Mouse (Mus musculus): ENCODE measurements around the gene Gtpbp8.

Gene Gtpbp8

GRCm38 (mm10) chr16:44725286-44726223 lies 20.6 kb downstream of the Gtpbp8 start:
- DNase-seq (ENCODE audit: low spot score in 2 of 2), result peak; percentile 54 to 67

GRCm38 (mm10) chr16:44724847-44725246 lies 21.3 kb downstream of the Gtpbp8 start:
- DNase-seq (ENCODE audit: low spot score in 2 of 2), result peak; percentile 29 to 46

DNA sequence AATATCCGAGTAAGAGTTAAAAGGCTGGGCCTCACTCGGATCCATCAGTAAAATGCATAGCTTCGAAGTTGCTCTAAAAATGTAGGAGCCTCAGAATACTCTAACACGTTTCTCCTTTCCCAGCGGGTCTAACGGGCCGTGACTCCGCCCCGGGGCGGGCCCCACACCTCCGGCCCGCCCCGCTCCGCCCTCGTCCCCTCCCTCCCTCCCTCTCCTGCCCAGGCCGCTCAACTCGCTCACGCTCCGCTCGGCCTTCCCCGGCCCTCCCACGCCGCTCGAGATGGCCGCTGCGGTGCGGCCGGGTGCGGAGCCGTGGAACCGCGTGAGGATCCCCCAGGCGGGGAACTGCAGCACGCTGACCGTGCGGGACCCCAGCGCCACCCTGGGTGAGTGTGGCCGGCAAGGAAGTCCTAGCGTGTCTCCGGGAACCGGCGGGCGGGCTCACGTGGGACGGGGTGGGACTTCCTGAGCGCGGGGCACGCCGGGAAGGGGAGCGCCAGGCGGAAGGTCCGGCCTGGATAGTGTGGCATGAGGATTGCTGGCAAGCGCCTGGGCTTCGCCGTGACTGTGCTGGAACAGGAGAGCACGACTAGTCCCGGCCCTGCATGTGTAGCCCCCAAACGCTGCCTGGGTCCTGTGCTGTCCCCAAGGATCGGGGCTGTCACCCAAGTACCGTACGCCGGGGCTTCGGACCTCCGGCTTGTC lies 21.9 kb downstream of the Gtpbp8 start, which contains the start of gene Nepro:
TSS of gene Nepro (plus strand) at position 219 of the 705 bp plus-strand sequence.
- peak; percentile 88 to 93 for DNase-seq (ENCODE audit: low spot score in 2 of 2)

DNA sequence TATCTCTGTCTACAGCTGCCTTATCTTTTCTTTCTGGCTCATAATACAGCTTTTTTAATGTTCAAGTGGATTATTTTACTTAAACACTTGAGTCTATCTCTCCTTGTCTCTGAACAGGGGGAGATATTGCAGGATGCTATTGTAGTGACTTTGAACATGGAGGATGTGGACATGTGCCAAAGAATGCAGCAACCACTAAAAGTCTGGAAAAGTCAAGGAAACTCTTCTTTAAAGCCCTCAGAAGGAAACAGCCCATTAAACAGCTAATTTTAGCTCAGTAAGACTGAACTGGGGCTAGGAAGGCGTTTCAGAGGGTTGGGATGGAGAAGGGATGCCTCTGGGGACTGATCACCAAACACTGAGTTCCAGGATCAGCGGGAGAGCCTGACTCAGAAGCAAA lies 23.5 kb downstream of the Gtpbp8 start:
- DNase-seq (ENCODE audit: low spot score in 2 of 2), result no peak

- no peak for DNase-seq (ENCODE audit: low spot score in 2 of 2)
Measured at GRCm38 (mm10) chr16:44720518-44720917, 25.6 kb downstream of the Gtpbp8 start.

DNA sequence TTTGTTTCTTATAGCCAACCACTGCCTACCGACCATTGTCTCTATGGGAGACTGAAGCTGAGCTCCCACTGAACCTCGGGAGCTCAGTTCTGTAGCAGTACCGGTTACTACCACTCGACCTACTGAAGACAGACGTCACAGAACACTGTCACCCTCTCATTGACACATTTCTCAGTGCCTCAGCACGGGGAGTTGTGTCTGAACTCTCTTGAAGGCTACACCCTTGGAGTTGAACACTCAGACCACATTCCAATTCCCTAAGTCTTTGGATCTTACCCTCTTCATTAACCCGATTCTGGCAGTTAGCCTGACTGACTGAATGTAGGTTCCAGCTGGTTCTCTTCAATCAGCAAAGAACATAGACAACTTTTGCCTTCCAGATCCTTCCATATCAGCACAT lies 26.8 kb downstream of the Gtpbp8 start:
- no peak for DNase-seq (ENCODE audit: low spot score in 2 of 2)

GRCm38 (mm10) chr16:44717838-44718237 lies 28.3 kb downstream of the Gtpbp8 start:
- DNase-seq (ENCODE audit: low spot score in 2 of 2), result no peak

- DNase-seq (ENCODE audit: low spot score in 2 of 2), result no peak
Measured at GRCm38 (mm10) chr16:44717141-44717634, 29.0 kb downstream of the Gtpbp8 start.

DNA sequence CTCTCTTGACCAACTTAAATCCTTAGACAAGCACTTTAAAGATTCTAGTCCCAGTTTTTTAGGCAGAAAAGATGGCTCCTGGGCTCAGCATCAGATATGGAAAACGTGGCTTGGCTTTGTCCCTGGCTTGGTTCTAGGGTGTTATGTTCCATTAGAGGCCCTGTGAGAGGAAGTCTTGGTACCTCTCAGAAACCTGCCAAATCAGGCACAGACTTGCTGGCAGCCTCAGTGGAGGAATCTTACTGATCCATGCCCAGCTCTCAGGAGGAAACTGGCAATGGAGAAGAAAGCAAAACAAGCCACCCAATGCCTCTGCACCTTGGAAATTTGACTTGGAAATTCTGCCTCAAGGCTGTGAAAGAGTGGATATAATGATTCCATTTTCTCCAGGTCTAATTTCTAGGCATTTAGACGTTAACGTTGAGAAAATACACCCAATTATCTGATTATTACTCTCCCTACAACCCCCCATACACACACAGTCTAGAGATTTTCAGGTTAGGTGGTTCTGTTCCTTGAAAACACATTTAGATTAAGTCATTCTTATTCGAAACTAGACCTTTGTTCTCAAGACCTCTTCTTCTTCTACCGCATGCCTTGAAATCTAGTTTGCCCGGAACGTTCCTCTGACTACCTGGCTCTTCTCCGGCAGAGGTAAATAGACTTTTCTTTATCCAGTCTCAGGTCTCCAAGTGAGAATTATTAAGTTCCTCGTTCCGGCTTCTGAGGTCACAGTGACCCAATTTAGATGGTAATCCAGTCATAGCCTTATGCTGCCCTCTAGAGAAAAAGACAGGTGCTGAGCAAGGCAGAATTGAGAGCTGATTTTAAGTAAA lies 29.6 kb downstream of the Gtpbp8 start:
- no peak for DNase-seq (ENCODE audit: low spot score in 2 of 2)

- DNase-seq (ENCODE audit: low spot score in 2 of 2), result no peak
Measured at GRCm38 (mm10) chr16:44703458-44703857, 42.7 kb downstream of the Gtpbp8 start.

- DNase-seq (ENCODE audit: low spot score in 2 of 2), result no peak
Measured at GRCm38 (mm10) chr16:44702272-44702671, 43.9 kb downstream of the Gtpbp8 start.

DNA sequence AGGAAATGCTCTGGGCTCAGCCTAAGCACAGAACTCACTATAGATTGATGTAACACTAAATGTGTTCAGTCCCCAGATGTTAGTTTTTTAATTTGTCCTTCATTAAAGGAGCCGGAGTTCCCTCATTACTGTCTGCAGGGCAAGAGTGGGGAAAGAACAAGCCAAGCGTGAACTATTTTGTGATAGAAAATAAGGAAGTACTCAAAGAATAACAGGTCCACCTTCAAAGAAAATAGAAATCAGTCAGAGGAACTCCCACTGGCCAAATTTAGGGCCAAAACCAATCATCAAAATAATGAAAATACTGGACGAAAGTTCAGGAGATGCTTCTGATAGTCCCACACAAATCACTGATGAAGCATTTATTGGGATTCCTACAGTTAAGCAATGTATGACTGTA lies 45.0 kb downstream of the Gtpbp8 start:
- DNase-seq (ENCODE audit: low spot score in 2 of 2), result no peak

DNA sequence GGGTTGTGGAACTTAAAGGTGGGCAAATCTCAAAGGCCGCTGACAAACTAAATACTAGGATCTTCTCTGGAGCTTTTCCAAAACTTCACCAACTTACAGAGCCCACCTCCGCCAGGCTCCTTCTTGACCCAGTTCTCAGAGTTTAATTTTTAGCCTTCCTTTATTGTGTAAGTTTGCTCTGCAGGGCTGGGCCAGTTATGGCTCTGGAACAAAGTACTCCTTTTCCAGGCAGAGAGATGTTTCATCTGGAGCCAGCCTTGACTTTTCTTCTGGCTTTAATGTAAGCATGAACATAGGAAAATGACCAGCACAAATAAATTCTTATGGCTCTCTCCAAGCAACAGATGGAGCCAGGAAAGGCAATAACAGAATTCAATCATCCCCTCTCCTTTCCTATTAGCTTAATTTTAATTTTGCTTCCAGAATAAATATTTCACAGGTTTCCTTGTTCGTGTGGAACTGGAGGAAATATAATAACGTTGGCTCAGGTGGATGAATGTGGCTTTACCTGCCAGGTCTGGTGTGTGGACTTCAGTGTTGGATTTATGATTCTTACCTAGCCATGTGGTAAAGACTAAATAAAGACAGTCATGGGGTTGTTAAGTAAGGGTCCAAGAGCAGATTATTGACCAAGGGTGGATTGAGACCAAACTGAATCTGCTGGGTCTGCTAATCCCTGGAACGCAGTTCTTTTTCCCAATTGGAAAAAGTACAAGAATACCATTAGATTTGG lies 48.5 kb downstream of the Gtpbp8 start:
- DNase-seq (ENCODE audit: low spot score in 2 of 2), result no peak

DNA sequence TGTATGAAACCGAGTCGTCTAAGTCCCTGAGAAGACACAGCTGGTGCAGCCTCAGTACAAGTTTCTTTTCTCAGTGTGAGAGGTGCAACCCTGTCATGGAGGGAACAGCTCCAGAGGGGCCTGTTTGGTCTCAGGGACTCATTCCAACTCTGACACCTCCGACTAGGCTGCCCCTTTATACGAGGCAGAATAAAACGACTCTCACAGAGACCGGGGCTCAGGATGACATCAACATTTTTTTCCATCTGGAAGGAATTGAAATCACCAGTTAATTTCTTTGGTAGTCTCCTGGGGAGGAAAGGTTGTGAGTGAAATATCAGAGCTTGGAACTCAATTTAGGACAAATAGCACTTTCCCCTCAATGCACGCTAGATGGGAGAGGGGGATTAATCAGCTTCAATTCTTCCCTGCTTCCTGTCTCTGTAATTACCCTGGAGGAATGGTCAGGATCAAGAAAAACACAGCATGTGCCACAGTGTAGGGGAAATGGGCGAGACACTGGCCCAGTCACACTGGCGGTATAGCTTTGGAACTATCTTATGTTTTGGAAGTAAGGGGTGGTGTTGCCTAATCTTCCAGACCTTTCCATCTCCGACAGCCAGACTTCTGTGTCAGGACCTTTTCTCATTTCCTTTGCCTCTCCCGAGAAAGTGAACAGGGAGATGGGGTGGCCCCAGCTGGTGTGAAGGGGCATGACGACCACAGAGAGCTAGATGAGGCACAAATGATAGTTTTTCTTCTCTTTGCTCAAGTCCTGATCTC lies 50.1 kb downstream of the Gtpbp8 start:
- DNase-seq (ENCODE audit: low spot score in 2 of 2), result no peak

DNA sequence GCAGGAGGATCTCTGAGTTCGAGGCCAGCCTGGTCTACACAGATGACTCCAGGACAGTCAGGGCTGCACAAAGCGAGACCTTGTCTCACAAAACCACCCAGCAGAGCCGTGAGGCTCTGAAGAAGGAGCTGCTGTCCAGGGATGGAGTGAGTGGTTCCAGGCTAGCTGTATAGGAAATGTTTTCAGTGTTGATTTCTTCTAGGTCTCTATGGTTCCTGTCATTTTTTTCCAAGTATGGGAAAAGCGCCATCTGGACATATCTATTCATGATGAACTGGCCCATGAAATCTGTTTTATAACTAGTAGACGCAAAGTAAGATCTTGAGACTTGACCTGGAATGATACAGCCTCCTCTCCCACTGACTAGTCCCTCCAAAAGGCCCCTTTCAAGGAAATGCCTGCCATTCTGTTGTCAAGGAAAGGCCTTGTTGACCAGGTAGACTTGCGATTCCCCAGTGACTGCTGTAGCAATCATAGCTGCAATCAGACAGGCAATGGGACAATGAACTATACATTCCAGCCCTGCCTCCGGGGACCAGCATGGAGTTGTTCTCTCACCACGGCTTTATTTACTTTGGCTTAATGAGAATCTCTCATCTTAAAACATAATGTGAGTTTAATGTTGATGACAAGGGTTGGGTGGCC lies 50.8 kb downstream of the Gtpbp8 start:
- DNase-seq (ENCODE audit: low spot score in 2 of 2), result no peak

DNA sequence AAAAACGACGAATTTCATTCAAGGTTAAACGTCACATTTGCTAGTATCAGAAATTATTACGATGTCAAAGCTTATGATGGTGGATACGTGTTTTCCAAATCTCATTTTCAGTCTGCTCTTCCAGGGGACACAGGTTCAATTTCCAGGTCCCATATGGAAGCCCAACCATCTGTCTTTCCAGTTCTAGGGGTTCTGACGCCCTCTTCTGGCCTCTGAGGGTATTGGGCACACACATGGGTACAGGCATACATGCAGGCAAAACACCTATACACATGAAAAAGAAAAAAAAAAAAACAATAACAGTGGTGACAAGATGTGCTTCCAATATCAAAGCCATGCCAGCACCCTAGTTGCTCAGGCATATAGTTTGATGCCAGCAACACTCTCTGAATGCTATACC lies 52.5 kb downstream of the Gtpbp8 start:
- DNase-seq (ENCODE audit: low spot score in 2 of 2), result no peak

GRCm38 (mm10) chr16:44692541-44692940 lies 53.6 kb downstream of the Gtpbp8 start:
- no peak for DNase-seq (ENCODE audit: low spot score in 2 of 2)

DNA sequence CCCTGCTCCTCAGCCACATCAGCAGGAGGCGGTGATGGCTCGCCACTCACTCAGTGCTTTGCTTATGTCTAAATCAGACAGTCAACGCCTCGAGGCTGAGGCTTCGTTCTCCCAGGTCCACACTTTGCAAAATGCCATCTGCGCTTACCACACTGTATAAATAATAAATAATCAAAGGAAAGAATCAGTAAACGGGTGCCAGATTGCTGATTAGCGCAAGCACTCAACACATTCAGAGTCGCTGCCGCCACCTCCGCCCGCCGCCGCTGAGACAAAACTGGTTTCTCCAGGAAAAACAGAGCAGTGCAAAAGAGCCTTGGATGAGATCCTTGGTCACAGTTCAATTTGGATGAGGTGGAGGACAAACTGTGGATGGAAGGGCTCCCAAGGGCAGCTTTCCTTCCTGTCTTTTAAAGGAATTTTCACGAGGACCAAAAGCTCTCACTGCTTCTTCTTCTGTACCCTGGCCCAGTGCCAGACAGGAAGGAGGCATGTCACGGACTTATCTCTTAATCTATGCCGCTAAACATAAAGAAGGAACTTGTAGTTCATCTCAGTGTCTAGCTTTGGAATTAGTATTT lies 54.5 kb downstream of the Gtpbp8 start:
- peak; percentile 19 to 48 for DNase-seq (ENCODE audit: low spot score in 2 of 2)

- DNase-seq (ENCODE audit: low spot score in 2 of 2), result no peak
Measured at GRCm38 (mm10) chr16:44691066-44691465, 55.1 kb downstream of the Gtpbp8 start.

Data from frontal cortex, postnatal 14 days (tissue).